Comparison of ENCODE assay signal across 1 mouse cellular context in the genomic region with DNA sequence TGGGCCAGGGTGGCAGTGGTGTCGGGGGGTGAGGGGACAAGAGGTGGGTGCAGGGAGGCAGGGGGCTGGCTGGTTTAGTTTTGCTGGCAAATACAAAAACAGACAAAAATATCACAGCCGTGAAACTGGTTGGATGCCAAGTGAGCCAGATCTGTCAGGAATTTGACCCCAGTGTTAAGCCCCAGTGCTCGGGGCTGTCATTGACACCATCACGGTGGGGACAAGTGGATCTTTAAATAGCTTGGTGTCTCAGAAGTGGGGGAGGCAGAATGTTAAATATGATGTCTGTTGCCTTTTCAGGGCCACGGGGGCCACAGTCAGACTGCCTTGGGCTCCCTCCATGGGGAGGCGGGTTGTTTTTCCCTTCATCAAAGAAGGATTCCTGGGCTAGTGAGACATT.
TF ChIP-seq lines count a peak whose summit lies in the region.

No protein-coding gene starts in this region.

TF ChIP-seq in myocyte, 11 proteins besides CTCF, POLR2A, EP300 and RAD21 (continued from another document):
- TF ChIP-seq CEBPB (IDR thresholded peaks at IDR 0.05; ENCODE audit: insufficient read depth, poor library complexity, severe bottlenecking): no peak
